Mouse (Mus musculus): ENCODE data around the gene Col24a1. TPM values are rescaled to one million over a fixed set of nuclear protein-coding genes. Genes with fewer than 3 reads are reported as not detected.

Gene Col24a1
- polyA plus RNA-seq, 1 experiment from 2014 or later, result 1.1 TPM

Other genes with a start within 250 kb of the Col24a1 start
- 0.24 and 0.60 TPM in 2 replicates for gene Clca2, start 193.0 kb upstream of the Col24a1 start, polyA plus RNA-seq (2015; fragmentation: Nextera tagmentation; extraction: Ambion mirVana)
- gene Odf2l, start 173.9 kb upstream of the Col24a1 start, polyA plus RNA-seq (2015; fragmentation: Nextera tagmentation; extraction: Ambion mirVana), result 11.3 and 13.0 TPM in 2 replicates